Mouse (Mus musculus): ENCODE results near the gene Hivep3. TPM values are rescaled to one million over a fixed set of nuclear protein-coding genes. Genes with fewer than 3 reads are reported as not detected.

The Hivep3 gene
- polyA plus RNA-seq, 1 experiment, result 40.0 TPM

DNA sequence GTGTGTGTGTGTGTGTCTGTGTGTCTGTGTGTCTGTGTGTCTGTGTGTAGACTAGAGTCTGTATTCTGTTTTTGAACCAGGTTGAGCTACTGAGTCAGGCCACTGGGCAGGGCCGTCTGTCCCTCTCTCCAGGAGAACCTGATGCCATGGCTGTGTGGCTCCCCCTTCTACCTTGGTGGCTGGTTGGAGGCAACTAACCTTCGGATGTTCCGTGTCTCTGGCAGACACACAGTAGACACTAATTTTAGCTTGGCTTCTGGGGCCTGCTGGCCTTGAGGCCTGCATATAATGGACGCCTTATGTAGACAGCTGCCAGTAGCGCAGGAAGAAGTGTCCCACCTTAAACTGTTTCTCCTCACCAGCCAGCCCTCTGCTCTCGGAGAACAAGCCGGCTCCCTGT lies 267.3 kb downstream of the Hivep3 start:
- H3K27ac ChIP-seq (ENCODE audit: control insufficient read depth, insufficient read depth, low read length), result no peak overlapping the region
- H3K27me3 ChIP-seq (ENCODE audit: control insufficient read depth, insufficient read depth, low read length), result no peaks in the 10 kb centered on the region
- WGBS, result 98% methylated on average over 7 of the region's 7 CpGs
- no peak overlapping the region for H3K4me3 ChIP-seq (ENCODE audit: control insufficient read depth, insufficient read depth, low read length)
- TF ChIP-seq POLR2A (IDR thresholded peaks at IDR 0.05; ENCODE audit: control insufficient read depth, extremely low read depth, insufficient read depth, low read length, poor library complexity), result no peak
- no peak for TF ChIP-seq CTCF (IDR thresholded peaks at IDR 0.05; ENCODE audit: borderline replicate concordance, control insufficient read depth, extremely low read depth, insufficient read depth, low read length, poor library complexity)
- H3K4me1 ChIP-seq (replicated peaks; ENCODE audit: control insufficient read depth, insufficient read depth, low read length), result peaks cover under 1% of the 10 kb centered on the region
- H3K36me3 ChIP-seq (ENCODE audit: control insufficient read depth, insufficient read depth, low read length), result no peaks in the 10 kb centered on the region
- no peak for DNase-seq

DNA sequence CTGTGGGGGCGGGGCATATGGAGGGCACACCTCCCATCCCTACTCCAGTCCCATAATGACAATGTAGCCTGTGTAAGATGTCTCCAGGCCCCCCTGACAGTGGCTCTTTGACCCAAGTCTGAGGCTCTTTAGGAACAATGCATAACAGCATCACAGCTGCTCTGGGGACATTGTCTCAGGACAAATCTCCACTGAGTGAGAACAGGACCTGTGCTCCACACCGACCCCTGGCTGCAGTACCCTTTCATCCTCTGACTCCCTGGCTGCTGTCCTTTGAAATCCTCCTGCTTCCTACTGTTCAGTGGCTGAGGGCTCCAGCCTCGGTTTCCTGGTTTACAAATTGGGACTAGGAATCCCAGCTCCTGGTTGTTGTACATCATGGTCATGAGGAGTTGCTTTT lies 269.4 kb downstream of the Hivep3 start:
- no peak for DNase-seq
- TF ChIP-seq POLR2A (IDR thresholded peaks at IDR 0.05; ENCODE audit: control insufficient read depth, extremely low read depth, insufficient read depth, low read length, poor library complexity) (no peak), CTCF (IDR thresholded peaks at IDR 0.05; ENCODE audit: borderline replicate concordance, control insufficient read depth, extremely low read depth, insufficient read depth, low read length, poor library complexity) (no peak)
- Histone ChIP-seq H3K27me3 (ENCODE audit: control insufficient read depth, insufficient read depth, low read length) (no peaks in the 10 kb centered on the region), H3K4me1 (replicated peaks; ENCODE audit: control insufficient read depth, insufficient read depth, low read length) (peaks cover 11% of the 10 kb centered on the region), H3K36me3 (ENCODE audit: control insufficient read depth, insufficient read depth, low read length) (no peaks in the 10 kb centered on the region), H3K4me3 (ENCODE audit: control insufficient read depth, insufficient read depth, low read length) (no peak overlapping the region), H3K27ac (ENCODE audit: control insufficient read depth, insufficient read depth, low read length) (no peak overlapping the region)
- WGBS, result 78% methylated on average over 3 of the region's 3 CpGs

DNA sequence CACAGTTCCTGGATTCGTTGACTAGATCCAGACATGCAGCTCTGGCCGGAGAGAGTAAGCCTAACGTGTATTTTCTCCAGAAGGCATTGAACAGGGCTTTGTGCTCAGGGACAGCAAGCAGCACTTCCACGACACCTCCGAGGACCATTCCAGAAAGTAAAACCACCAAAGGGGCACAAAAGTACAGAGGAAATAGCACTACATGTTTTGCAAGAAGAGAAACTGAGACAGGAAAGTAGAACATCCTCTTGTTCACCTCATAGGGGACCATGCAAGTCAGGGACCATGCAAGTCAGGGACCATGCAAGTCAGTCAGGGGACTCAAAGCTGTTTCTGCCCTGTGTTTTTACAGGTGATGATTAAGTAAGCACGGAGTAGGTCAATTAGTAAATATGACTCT lies 272.5 kb downstream of the Hivep3 start:
- no peak overlapping the region for H3K27ac ChIP-seq (ENCODE audit: control insufficient read depth, insufficient read depth, low read length)
- no peak overlapping the region for H3K4me3 ChIP-seq (ENCODE audit: control insufficient read depth, insufficient read depth, low read length)
- peaks cover 26% of the 10 kb centered on the region for H3K4me1 ChIP-seq (replicated peaks; ENCODE audit: control insufficient read depth, insufficient read depth, low read length)
- H3K36me3 ChIP-seq (ENCODE audit: control insufficient read depth, insufficient read depth, low read length), result no peaks in the 10 kb centered on the region
- TF ChIP-seq POLR2A (IDR thresholded peaks at IDR 0.05; ENCODE audit: control insufficient read depth, extremely low read depth, insufficient read depth, low read length, poor library complexity), result no peak
- TF ChIP-seq CTCF (IDR thresholded peaks at IDR 0.05; ENCODE audit: borderline replicate concordance, control insufficient read depth, extremely low read depth, insufficient read depth, low read length, poor library complexity), result no peak
- 79% methylated on average over 6 of the region's 6 CpGs for WGBS
- H3K27me3 ChIP-seq (ENCODE audit: control insufficient read depth, insufficient read depth, low read length), result no peaks in the 10 kb centered on the region
- no peak for DNase-seq

DNA sequence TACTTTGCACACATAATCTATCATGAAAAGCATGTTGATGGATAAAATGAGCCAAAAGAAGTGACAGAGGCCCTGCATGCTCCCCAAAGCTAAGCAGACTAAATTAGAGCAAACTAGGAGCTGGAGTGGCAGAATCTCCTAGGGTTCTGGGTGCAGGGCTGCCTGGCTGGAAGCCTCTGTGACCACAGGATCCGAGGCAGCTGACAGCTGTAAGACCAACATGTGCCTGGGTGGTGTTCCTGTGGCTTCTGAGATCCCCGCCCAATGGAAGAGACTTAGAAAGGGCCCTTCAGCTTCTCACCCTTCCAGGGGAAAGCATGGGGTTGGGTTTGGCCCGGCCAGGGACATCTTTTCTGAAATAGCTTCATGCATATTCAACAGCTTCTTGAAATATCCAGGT lies 274.3 kb downstream of the Hivep3 start:
- Histone ChIP-seq H3K36me3 (ENCODE audit: control insufficient read depth, insufficient read depth, low read length) (no peaks in the 10 kb centered on the region), H3K27ac (ENCODE audit: control insufficient read depth, insufficient read depth, low read length) (no peak overlapping the region), H3K27me3 (ENCODE audit: control insufficient read depth, insufficient read depth, low read length) (no peaks in the 10 kb centered on the region), H3K4me3 (ENCODE audit: control insufficient read depth, insufficient read depth, low read length) (no peak overlapping the region), H3K4me1 (replicated peaks; ENCODE audit: control insufficient read depth, insufficient read depth, low read length) (peaks cover 36% of the 10 kb centered on the region)
- 7% methylated on average over 3 of the region's 3 CpGs for WGBS
- no peak for DNase-seq
- TF ChIP-seq CTCF (IDR thresholded peaks at IDR 0.05; ENCODE audit: borderline replicate concordance, control insufficient read depth, extremely low read depth, insufficient read depth, low read length, poor library complexity) (no peak), POLR2A (IDR thresholded peaks at IDR 0.05; ENCODE audit: control insufficient read depth, extremely low read depth, insufficient read depth, low read length, poor library complexity) (no peak)

DNA sequence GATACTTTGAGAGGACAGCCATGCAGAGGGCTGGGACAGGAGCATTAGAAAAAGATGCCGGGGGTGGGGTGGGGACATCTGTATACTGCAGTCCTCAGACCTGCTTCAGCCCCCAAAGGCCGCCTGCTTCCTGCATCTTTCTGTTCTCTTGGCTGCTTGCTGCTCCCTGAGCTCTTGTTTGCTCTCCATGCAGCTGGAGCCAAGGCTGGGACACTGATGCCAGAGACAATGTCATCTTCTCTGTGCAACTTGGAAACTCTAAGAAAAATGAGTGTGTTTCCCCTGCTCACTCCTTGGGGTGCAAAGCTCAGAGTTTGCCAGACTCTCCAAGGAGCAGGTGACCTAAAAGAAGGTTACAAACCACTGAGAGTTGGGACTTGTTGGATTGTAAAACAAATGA lies 275.6 kb downstream of the Hivep3 start:
- no peak overlapping the region for H3K27ac ChIP-seq (ENCODE audit: control insufficient read depth, insufficient read depth, low read length)
- H3K36me3 ChIP-seq (ENCODE audit: control insufficient read depth, insufficient read depth, low read length), result no peaks in the 10 kb centered on the region
- WGBS, result 85% methylated on average over 2 of the region's 2 CpGs
- H3K27me3 ChIP-seq (ENCODE audit: control insufficient read depth, insufficient read depth, low read length), result no peaks in the 10 kb centered on the region
- no peak overlapping the region for H3K4me3 ChIP-seq (ENCODE audit: control insufficient read depth, insufficient read depth, low read length)
- peaks cover 40% of the 10 kb centered on the region for H3K4me1 ChIP-seq (replicated peaks; ENCODE audit: control insufficient read depth, insufficient read depth, low read length)
- DNase-seq, result no peak
- TF ChIP-seq CTCF (IDR thresholded peaks at IDR 0.05; ENCODE audit: borderline replicate concordance, control insufficient read depth, extremely low read depth, insufficient read depth, low read length, poor library complexity), result no peak
- TF ChIP-seq POLR2A (IDR thresholded peaks at IDR 0.05; ENCODE audit: control insufficient read depth, extremely low read depth, insufficient read depth, low read length, poor library complexity), result no peak

DNA sequence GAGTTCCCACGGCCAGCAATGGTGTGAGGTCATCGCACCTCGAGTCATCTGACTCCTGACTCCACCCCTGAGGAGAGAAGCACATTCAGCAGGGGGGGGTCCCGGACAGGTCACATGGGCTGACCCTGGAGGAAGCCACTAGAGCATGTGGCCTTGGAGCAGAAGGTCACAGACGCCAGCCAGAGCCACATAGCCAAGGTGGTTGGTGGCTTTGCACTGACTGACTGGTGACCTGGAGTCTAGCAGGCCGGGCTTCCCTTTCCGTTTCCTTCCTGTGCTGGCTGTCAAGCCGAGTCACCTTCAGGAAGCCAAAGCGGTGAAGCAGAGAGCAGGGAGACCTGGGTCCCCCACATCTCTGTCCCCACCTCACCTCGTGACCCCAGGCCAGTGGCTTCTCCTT lies 278.2 kb downstream of the Hivep3 start:
- no peak for TF ChIP-seq CTCF (IDR thresholded peaks at IDR 0.05; ENCODE audit: borderline replicate concordance, control insufficient read depth, extremely low read depth, insufficient read depth, low read length, poor library complexity)
- no peak for TF ChIP-seq POLR2A (IDR thresholded peaks at IDR 0.05; ENCODE audit: control insufficient read depth, extremely low read depth, insufficient read depth, low read length, poor library complexity)

DNA sequence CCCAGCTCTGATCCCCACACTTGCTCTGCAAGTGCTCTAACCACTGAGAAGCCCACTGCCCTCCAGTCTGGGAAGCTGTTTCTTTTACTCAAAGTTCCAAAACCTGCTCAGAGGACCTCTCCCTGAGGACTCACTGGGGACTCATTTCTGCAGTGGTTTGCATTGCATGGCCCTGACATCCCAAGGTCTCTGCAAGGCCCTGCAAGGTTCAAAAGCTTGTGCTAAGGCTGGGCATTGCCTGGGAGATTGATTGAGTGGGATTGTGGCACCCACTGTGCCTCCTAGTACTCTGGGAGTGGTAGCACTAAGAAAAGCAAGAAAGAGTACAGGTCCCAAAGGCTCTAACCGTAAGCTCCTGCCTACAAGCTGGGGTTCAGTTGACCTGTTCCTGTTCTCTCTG lies 279.3 kb downstream of the Hivep3 start:
- WGBS, result 100% methylated on average over 1 of the region's 1 CpGs
- Histone ChIP-seq H3K27me3 (ENCODE audit: control insufficient read depth, insufficient read depth, low read length) (no peaks in the 10 kb centered on the region), H3K4me1 (replicated peaks; ENCODE audit: control insufficient read depth, insufficient read depth, low read length) (peaks cover 34% of the 10 kb centered on the region), H3K27ac (ENCODE audit: control insufficient read depth, insufficient read depth, low read length) (no peak overlapping the region), H3K4me3 (ENCODE audit: control insufficient read depth, insufficient read depth, low read length) (no peak overlapping the region), H3K36me3 (ENCODE audit: control insufficient read depth, insufficient read depth, low read length) (no peaks in the 10 kb centered on the region)
- no peak for DNase-seq
- no peak for TF ChIP-seq CTCF (IDR thresholded peaks at IDR 0.05; ENCODE audit: borderline replicate concordance, control insufficient read depth, extremely low read depth, insufficient read depth, low read length, poor library complexity)
- TF ChIP-seq POLR2A (IDR thresholded peaks at IDR 0.05; ENCODE audit: control insufficient read depth, extremely low read depth, insufficient read depth, low read length, poor library complexity), result no peak

More for the DNA sequence above, 278.2 kb downstream of the Hivep3 start:
- peaks cover 40% of the 10 kb centered on the region for H3K4me1 ChIP-seq (replicated peaks; ENCODE audit: control insufficient read depth, insufficient read depth, low read length)
- no peak overlapping the region for H3K4me3 ChIP-seq (ENCODE audit: control insufficient read depth, insufficient read depth, low read length)
- no peaks in the 10 kb centered on the region for H3K27me3 ChIP-seq (ENCODE audit: control insufficient read depth, insufficient read depth, low read length)
- no peaks in the 10 kb centered on the region for H3K36me3 ChIP-seq (ENCODE audit: control insufficient read depth, insufficient read depth, low read length)
- H3K27ac ChIP-seq (ENCODE audit: control insufficient read depth, insufficient read depth, low read length), result no peak overlapping the region
- 35% methylated on average over 10 of the region's 10 CpGs for WGBS
- no peak for DNase-seq

Data from thymus, adult 2 months (tissue).